Comparison of ENCODE assay signal across 13 mouse cellular contexts in the genomic region with DNA sequence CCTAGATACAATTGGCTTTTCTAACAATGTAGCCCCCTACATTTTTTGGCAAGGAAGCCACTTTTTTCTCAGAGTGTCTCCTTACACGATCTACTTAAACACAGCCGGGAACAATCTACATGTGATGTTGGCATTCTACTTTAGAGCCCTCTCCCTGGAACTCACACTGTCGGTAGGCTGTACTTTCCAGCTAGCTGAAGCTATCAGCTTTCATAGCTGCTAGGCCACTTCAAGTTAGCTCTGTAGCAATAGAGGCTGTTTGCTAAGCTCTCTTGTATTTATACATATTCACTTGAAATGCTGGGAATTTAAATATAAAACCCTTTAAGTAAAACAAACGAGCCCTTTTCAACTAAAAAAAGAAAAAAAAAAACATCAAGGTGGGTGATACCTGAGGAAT. TPM values are rescaled to one million over a fixed set of nuclear protein-coding genes. Genes with fewer than 3 reads are reported as not detected.
"Had no signal": no experiment of that assay in that cellular context is flagged by ENCODE, and none has a peak within 500 bp of the region (broad histone marks: within the 10 kb centered on the region; RNA-seq: fewer than 3 reads in every experiment).

No protein-coding gene starts in this region.

- H3K9me3 ChIP-seq: heart, embryonic 10.5 days; heart, embryonic 12.5 days; hindbrain, embryonic 10.5 days; hindbrain, embryonic 12.5 days; intestine, embryonic 15.5 days; limb, embryonic 10.5 days; limb, embryonic 12.5 days had no signal

- H3K27ac ChIP-seq: gastrocnemius, adult 2 months; heart, embryonic 10.5 days; hindbrain, embryonic 10.5 days; hindbrain, embryonic 12.5 days; hindbrain, embryonic 14.5 days; intestine, embryonic 15.5 days; layer of hippocampus, adult 2 months; left cerebral cortex, adult 2 months; limb, embryonic 10.5 days; limb, embryonic 12.5 days had no signal

- DNase-seq: gastrocnemius, postnatal 25 days had no signal

- H3K4me3 ChIP-seq: gastrocnemius, adult 2 months; heart, embryonic 10.5 days; heart, embryonic 12.5 days; hindbrain, embryonic 10.5 days; hindbrain, embryonic 12.5 days; intestine, embryonic 15.5 days; layer of hippocampus, adult 2 months; left cerebral cortex, adult 2 months; limb, embryonic 10.5 days; limb, embryonic 12.5 days had no signal

- H3K9ac ChIP-seq: heart, embryonic 12.5 days; hindbrain, embryonic 12.5 days; hindbrain, embryonic 14.5 days; intestine, embryonic 15.5 days; limb, embryonic 12.5 days had no signal

- H3K36me3 ChIP-seq: hindbrain, embryonic 12.5 days; intestine, embryonic 15.5 days had no signal

- H3K27me3 ChIP-seq: heart, embryonic 12.5 days; hindbrain, embryonic 12.5 days; intestine, embryonic 15.5 days; limb, embryonic 12.5 days had no signal

- ATAC-seq: inflammation-experienced regulatory T-cells, adult 6 months; intestine, embryonic 15.5 days had no signal

- H3K4me2 ChIP-seq: heart, embryonic 12.5 days; hindbrain, embryonic 12.5 days; hindbrain, embryonic 14.5 days; intestine, embryonic 15.5 days; limb, embryonic 12.5 days had no signal

RNA-seq across cellular contexts. Expression of a gene that starts 2.6 kb away (rescaled TPM):
- polyA plus RNA-seq: inflammation-experienced regulatory T-cells, adult 6 months had no signal
